27 mouse cellular contexts compared by ENCODE assay signal in the genomic region with DNA sequence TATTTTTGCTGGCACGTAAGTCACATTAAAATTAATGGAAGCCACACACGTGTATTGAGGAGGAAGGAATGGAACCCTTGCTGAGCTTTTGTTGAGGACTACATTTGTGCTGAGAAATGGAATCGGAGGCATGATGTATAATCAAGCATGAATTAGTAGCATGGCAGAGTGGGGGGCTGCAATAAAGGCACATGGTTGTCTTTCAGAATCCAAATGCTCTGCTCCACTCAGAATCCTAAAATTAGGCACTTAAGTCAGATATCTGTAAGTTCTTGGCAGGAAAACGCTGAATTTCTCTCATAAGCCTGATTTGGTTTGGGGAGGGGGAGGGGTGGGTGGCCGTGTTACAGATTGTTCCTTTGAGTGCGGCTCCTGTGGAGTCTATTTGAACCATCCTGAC.
A peak's percentile ranks its signal among the peaks of the same experiment; 100 is the strongest.
DNase-seq lines count a peak whose midpoint lies in the region; ATAC-seq and TF ChIP-seq lines count a peak whose summit lies in the region.
"Had no signal": no experiment of that assay in that cellular context is flagged by ENCODE, and none has a peak within 500 bp of the region (broad histone marks: within the 10 kb centered on the region; RNA-seq: fewer than 3 reads in every experiment).

No protein-coding gene starts in this region.

- no peak for ATAC-seq in hindbrain, embryonic 11.5 days (ENCODE audit: low FRiP score)
- peak; percentile 39 for ATAC-seq in forebrain, embryonic 16.5 days
- no peak for ATAC-seq in stomach, postnatal 0 days (ENCODE audit: low FRiP score, low TSS enrichment)
- ATAC-seq: hindbrain, embryonic 16.5 days; intestine, embryonic 15.5 days had no signal

- no peak for TF ChIP-seq CTCF in stomach, postnatal 0 days (IDR thresholded peaks at IDR 0.05; ENCODE audit: low read depth)

- DNase-seq in hindbrain, embryonic 11.5 days (ENCODE audit: low spot score), result peak; percentile 26
- no peak for DNase-seq in hindbrain, embryonic 10.5 days (ENCODE audit: low spot score)
- peak; percentile 30 for DNase-seq in ES-CJ7 (ENCODE audit: low read depth, low spot score)
- DNase-seq in embryo, embryonic 11 days, result peak; percentile 28
- DNase-seq in right cerebral cortex, postnatal 4 days, result no peak
- DNase-seq in stomach, postnatal 0 days (ENCODE audit: low spot score), result no peak
- DNase-seq: adrenal gland, adult 2 months; B cell, adult 2 months; cerebellum, adult 2 months; cerebellum, postnatal 36 days; gastrocnemius, adult 2 months; heart, postnatal 4 days; kidney, adult 9 months; kidney, postnatal 14 days; layer of hippocampus, postnatal 36 days; lung, postnatal 10 days; spleen, adult 18-20 months; thymus, postnatal 14 days had no signal

- H3K4me2 ChIP-seq in hindbrain, embryonic 11.5 days (replicated peaks; ENCODE audit: low read depth, low read length), result no peak overlapping the region
- no peak overlapping the region; the same call in 1 of the 2 replicates for H3K4me2 ChIP-seq in forebrain, embryonic 16.5 days (ENCODE audit: low read length)
- no peak overlapping the region for H3K4me2 ChIP-seq in stomach, postnatal 0 days (replicated peaks; ENCODE audit: low read depth)
- H3K4me2 ChIP-seq: embryonic facial prominence, embryonic 12.5 days; heart, embryonic 15.5 days; intestine, embryonic 15.5 days; neural tube, embryonic 15.5 days had no signal

- H3K36me3 ChIP-seq in hindbrain, embryonic 11.5 days (ENCODE audit: control insufficient read depth, insufficient read depth, low read length), result no peaks in the 10 kb centered on the region
- H3K36me3 ChIP-seq in hindbrain, embryonic 10.5 days, result no peaks in the 10 kb centered on the region
- H3K36me3 ChIP-seq in forebrain, embryonic 16.5 days (ENCODE audit: control insufficient read depth, insufficient read depth), result no peaks in the 10 kb centered on the region
- no peaks in the 10 kb centered on the region for H3K36me3 ChIP-seq in stomach, postnatal 0 days (ENCODE audit: control insufficient read depth, insufficient read depth, low read length)
- H3K36me3 ChIP-seq: embryonic facial prominence, embryonic 12.5 days; heart, embryonic 15.5 days; intestine, embryonic 15.5 days; neural tube, embryonic 15.5 days had no signal

- TF ChIP-seq EP300 in stomach, postnatal 0 days (optimal IDR thresholded peaks at IDR 0.05), result no peak

- H3K9me3 ChIP-seq in hindbrain, embryonic 11.5 days (ENCODE audit: control insufficient read depth, low read length), result no peaks in the 10 kb centered on the region
- no peaks in the 10 kb centered on the region for H3K9me3 ChIP-seq in hindbrain, embryonic 10.5 days
- H3K9me3 ChIP-seq in forebrain, embryonic 16.5 days (ENCODE audit: control insufficient read depth, low read length), result no peaks in the 10 kb centered on the region
- no peaks in the 10 kb centered on the region for H3K9me3 ChIP-seq in stomach, postnatal 0 days (ENCODE audit: control insufficient read depth, low read length)
- H3K9me3 ChIP-seq: embryonic facial prominence, embryonic 12.5 days; heart, embryonic 15.5 days; intestine, embryonic 15.5 days; neural tube, embryonic 15.5 days had no signal

- no peak overlapping the region for H3K9ac ChIP-seq in hindbrain, embryonic 11.5 days (ENCODE audit: low read depth, low read length)
- no peak overlapping the region for H3K9ac ChIP-seq in forebrain, embryonic 16.5 days (replicated peaks; ENCODE audit: low read depth, low read length)
- H3K9ac ChIP-seq in stomach, postnatal 0 days (ENCODE audit: low read length), result no peak overlapping the region
- H3K9ac ChIP-seq: embryonic facial prominence, embryonic 12.5 days; heart, embryonic 15.5 days; intestine, embryonic 15.5 days; neural tube, embryonic 15.5 days had no signal

- no peaks in the 10 kb centered on the region for H3K27me3 ChIP-seq in hindbrain, embryonic 11.5 days (ENCODE audit: control insufficient read depth, insufficient read depth, low read length)
- H3K27me3 ChIP-seq in hindbrain, embryonic 10.5 days (ENCODE audit: insufficient read depth, poor library complexity, severe bottlenecking), result no peaks in the 10 kb centered on the region
- H3K27me3 ChIP-seq in forebrain, embryonic 16.5 days (replicated peaks; ENCODE audit: control insufficient read depth, insufficient read depth, low read length), result peaks cover 5% of the 10 kb centered on the region
- H3K27me3 ChIP-seq in stomach, postnatal 0 days (ENCODE audit: control insufficient read depth, insufficient read depth, low read length), result no peaks in the 10 kb centered on the region
- H3K27me3 ChIP-seq: CH12.LX; embryonic facial prominence, embryonic 12.5 days; heart, embryonic 15.5 days; intestine, embryonic 15.5 days; neural tube, embryonic 15.5 days had no signal

- no peak overlapping the region for H3K27ac ChIP-seq in hindbrain, embryonic 11.5 days (ENCODE audit: low read depth, low read length)
- no peak overlapping the region for H3K27ac ChIP-seq in hindbrain, embryonic 10.5 days
- no peak overlapping the region for H3K27ac ChIP-seq in forebrain, embryonic 16.5 days (ENCODE audit: low read length)
- H3K27ac ChIP-seq in stomach, postnatal 0 days (replicated peaks), result no peak overlapping the region
- H3K27ac ChIP-seq: embryonic facial prominence, embryonic 12.5 days; gastrocnemius, adult 2 months; heart, embryonic 15.5 days; intestine, embryonic 15.5 days; layer of hippocampus, adult 2 months; neural tube, embryonic 15.5 days had no signal

- WGBS in hindbrain, embryonic 11.5 days, result 31% methylated on average over 6 of the region's 6 CpGs
- WGBS in hindbrain, embryonic 10.5 days, result 22% methylated on average over 6 of the region's 6 CpGs
- WGBS in forebrain, embryonic 16.5 days, result 4% methylated on average over 6 of the region's 6 CpGs
- WGBS in stomach, postnatal 0 days, result 54% methylated on average over 6 of the region's 6 CpGs

- H3K4me1 ChIP-seq in hindbrain, embryonic 11.5 days (replicated peaks; ENCODE audit: control insufficient read depth, insufficient read depth, low read length), result 0 out of 2 replicates have a peak, but pooled peaks cover 2% of the 10 kb centered on the region
- peaks cover 46% of the 10 kb centered on the region for H3K4me1 ChIP-seq in hindbrain, embryonic 10.5 days (replicated peaks)
- peaks cover 25% of the 10 kb centered on the region for H3K4me1 ChIP-seq in forebrain, embryonic 16.5 days (replicated peaks; ENCODE audit: control insufficient read depth, insufficient read depth, low read length)
- H3K4me1 ChIP-seq in stomach, postnatal 0 days (replicated peaks; ENCODE audit: control insufficient read depth, insufficient read depth), result no peaks in the 10 kb centered on the region

- no peak overlapping the region for H3K4me3 ChIP-seq in hindbrain, embryonic 11.5 days (ENCODE audit: low read depth, low read length)
- H3K4me3 ChIP-seq in hindbrain, embryonic 10.5 days, result no peak overlapping the region
- H3K4me3 ChIP-seq in forebrain, embryonic 16.5 days (replicated peaks; ENCODE audit: low read length), result no peak overlapping the region
- no peak overlapping the region for H3K4me3 ChIP-seq in stomach, postnatal 0 days (ENCODE audit: low read depth, low read length)
- H3K4me3 ChIP-seq: embryonic facial prominence, embryonic 12.5 days; erythroblast, embryonic 14.5 days; gastrocnemius, adult 2 months; heart, embryonic 15.5 days; intestine, embryonic 15.5 days; layer of hippocampus, adult 2 months; neural tube, embryonic 15.5 days had no signal

Comparison
In these comparisons a context has a peak if more than half of its experiments do, and no peak if none do; other contexts are left out.
1. DNase-seq: peak in hindbrain, embryonic 11.5 days (single experiment), ES-CJ7 (single experiment) and embryo, embryonic 11 days (single experiment); none in hindbrain, embryonic 10.5 days (single experiment), right cerebral cortex, postnatal 4 days (single experiment) and stomach, postnatal 0 days (single experiment).